Mouse (Mus musculus): ENCODE measurements around the gene Vmn2r35. TPM values are rescaled to one million over a fixed set of nuclear protein-coding genes. Genes with fewer than 3 reads are reported as not detected.
"Not testable (repeated sequence)": the region's sequence is repeated elsewhere in the genome, so short reads cannot be mapped to it uniquely, and the experiment has no call there.

Gene Vmn2r35
- not detected in 2 replicates for polyA plus RNA-seq (2015; fragmentation: Nextera tagmentation; extraction: Ambion mirVana)

DNA sequence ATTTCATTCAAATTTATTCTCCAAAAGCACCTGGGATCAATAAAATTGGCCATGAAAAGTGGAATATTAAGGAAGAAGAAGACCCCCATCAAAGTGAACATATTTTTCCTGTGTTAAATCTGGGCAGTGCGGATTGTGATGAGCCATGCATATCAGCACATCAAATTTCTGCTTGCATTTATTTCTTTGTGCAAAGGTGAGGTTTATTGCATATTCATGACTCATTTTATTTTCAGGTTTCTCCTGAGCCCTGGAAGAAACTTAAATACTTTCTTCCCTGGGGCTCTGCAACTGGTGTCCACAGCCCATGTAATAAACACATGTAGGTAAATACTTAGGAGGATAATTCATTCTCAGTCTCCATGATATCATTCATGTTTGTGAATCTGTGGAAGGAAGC, at the start of gene Vmn2r35:
Gene Vmn2r35 (minus strand): TSS at position 101 of the 400 bp plus-strand sequence.
- H3K27ac ChIP-seq (replicated peaks); H3K36me3 ChIP-seq; H3K9me3 ChIP-seq; H3K4me3 ChIP-seq; H3K9ac ChIP-seq; H3K27me3 ChIP-seq (replicated peaks); H3K4me1 ChIP-seq; H3K4me2 ChIP-seq; ATAC-seq (ENCODE audit: extremely low read depth, insufficient number of reproducible peaks, low FRiP score, low TSS enrichment): not testable (repeated sequence)
- WGBS = no CpG with 5 or more reads among the region's 1 CpGs

DNA sequence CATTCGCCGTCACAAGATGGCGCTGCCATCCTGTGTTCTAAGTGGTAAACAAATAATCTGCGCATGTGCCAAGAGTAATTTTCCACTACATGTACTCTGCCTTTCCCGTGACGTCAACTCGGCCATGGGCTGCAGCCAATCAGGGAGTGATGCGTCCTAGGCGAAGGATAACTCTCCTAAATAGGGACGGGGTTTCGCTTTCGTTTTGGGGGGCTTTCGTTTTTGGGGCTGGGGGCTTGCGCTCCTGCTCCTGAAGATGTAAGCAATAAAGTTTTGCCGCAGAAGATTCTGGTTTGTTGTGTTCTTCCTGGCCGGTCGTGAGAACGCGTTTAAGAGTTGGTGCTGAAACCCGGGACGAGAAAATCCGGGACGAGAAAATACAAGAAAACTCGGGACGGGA, 25.5 kb downstream of the Vmn2r35 start:
- not testable (repeated sequence) for ATAC-seq (ENCODE audit: extremely low read depth, insufficient number of reproducible peaks, low FRiP score, low TSS enrichment); H3K9me3 ChIP-seq; H3K9ac ChIP-seq; H3K4me1 ChIP-seq; H3K27ac ChIP-seq (replicated peaks); H3K27me3 ChIP-seq (replicated peaks); H3K4me3 ChIP-seq; H3K36me3 ChIP-seq; H3K4me2 ChIP-seq
- WGBS = 81% methylated on average over 4 of the region's 25 CpGs

Other genes starting within 250 kb of the Vmn2r35 start
- gene Vmn2r34, start 130.4 kb downstream of the Vmn2r35 start, polyA plus RNA-seq (2015; fragmentation: Nextera tagmentation; extraction: Ambion mirVana) = not detected in 2 replicates
- not detected in 2 replicates for gene Vmn2r36, start 82.6 kb upstream of the Vmn2r35 start, polyA plus RNA-seq (2015; fragmentation: Nextera tagmentation; extraction: Ambion mirVana)